Mouse (Mus musculus) lung, embryonic 14.5 days (tissue): ENCODE data around the gene Fam155a. TPM values are rescaled to one million over a fixed set of nuclear protein-coding genes. Genes with fewer than 3 reads are reported as not detected.

Experiments used
- ATAC-seq: fragments of 200-750 bp; cut with Nextera tagmentation; 2 replicates; pipeline ENCODE4 v1.8.0; 2017; ENCODE audit warnings: mild to moderate bottlenecking, moderate TSS enrichment, moderate library complexity; ENCODE audit not compliant: insufficient read depth
- DNase-seq: peaks from one replicate; pipeline ENCODE4 v3.0.0-alpha.2; 2015
- H3K27ac ChIP-seq: fragments of 300-500 bp; sonication (generic); 2 replicates; pipeline ENCODE4 v1.5.1; 2014; ENCODE audit warnings: low read depth, mild to moderate bottlenecking, moderate library complexity
- H3K27me3 ChIP-seq: fragments of 300-500 bp; sonication (generic); 2 replicates; pipeline ENCODE4 v1.6.1; 2014; ENCODE audit warnings: low read length, control low read depth; ENCODE audit not compliant: insufficient read depth
- H3K36me3 ChIP-seq: fragments of 300-500 bp; sonication (generic); 2 replicates; pipeline ENCODE4 v1.6.1; 2014; ENCODE audit warnings: control low read depth; ENCODE audit not compliant: insufficient read depth
- H3K4me1 ChIP-seq: fragments of 300-500 bp; sonication (generic); 2 replicates; pipeline ENCODE4 v1.6.1; 2014; ENCODE audit warnings: antibody characterized with exemption, control low read depth; ENCODE audit not compliant: insufficient read depth
- H3K4me2 ChIP-seq: fragments of 300-500 bp; sonication (generic); 2 replicates; pipeline ENCODE4 v1.6.1; 2014; ENCODE audit warnings: mild to moderate bottlenecking
- H3K4me3 ChIP-seq: fragments of 300-500 bp; sonication (generic); 2 replicates; pipeline ENCODE4 v1.5.1; 2014; ENCODE audit warnings: low read depth, low read length
- H3K9ac ChIP-seq: fragments of 300-500 bp; sonication (generic); 2 replicates; pipeline ENCODE4 v1.6.1; 2014
- H3K9me3 ChIP-seq: fragments of 300-500 bp; sonication (generic); 2 replicates; pipeline ENCODE4 v1.6.1; 2016; ENCODE audit warnings: low read depth, low read length, control low read depth
- CTCF ChIP-seq: IDR thresholded peaks from 2 replicates; pipeline ENCODE4 v1.5.1; 2016; ENCODE audit warnings: antibody characterized with exemption, low read depth
- WGBS: fragments of 180-500 bp; shearing (Covaris S2); extraction: QIAGEN DNeasy Blood & Tissue Kit; methylation state at CpG from one replicate; pipeline ENCODE4 v1.1.7; 2014; 5-methylcytosine and 5-hydroxymethylcytosine counted together
- polyA plus RNA-seq: library from polyadenylated mRNA; unstranded; fragments of >200 nt; fragmentation: Nextera tagmentation; extraction: Ambion mirVana; gene quantifications from 2 replicates; pipeline ENCODE4 v1.2.1, GENCODE M21; 2014

Fam155a gene
- polyA plus RNA-seq, 1 experiment from 2014 or later, result 0.26 TPM

- Histone ChIP-seq H3K4me1 (no peaks in the 10 kb centered on the region), H3K27me3 (no peaks in the 10 kb centered on the region), H3K36me3 (no peaks in the 10 kb centered on the region), H3K4me2 (no peak overlapping the region), H3K9ac (no peak overlapping the region), H3K4me3 (no peak overlapping the region), H3K9me3 (no peaks in the 10 kb centered on the region), H3K27ac (no peak overlapping the region)
- DNase-seq (no peak), ATAC-seq (no peak)
- 59% methylated on average over 4 of the region's 4 CpGs for WGBS
- no peak for TF ChIP-seq CTCF
Measured at GRCm38 (mm10) chr8:9428846-9429245, 342.1 kb downstream of the Fam155a start.

- no peaks in the 10 kb centered on the region for H3K36me3 ChIP-seq
- no peak for TF ChIP-seq CTCF
- no peaks in the 10 kb centered on the region for H3K4me1 ChIP-seq
- DNase-seq (no peak), ATAC-seq (no peak)
- no peak overlapping the region for H3K4me3 ChIP-seq
- no peak overlapping the region for H3K4me2 ChIP-seq
- 71% methylated on average over 2 of the region's 2 CpGs for WGBS
- no peak overlapping the region for H3K27ac ChIP-seq
- H3K9ac ChIP-seq, result no peak overlapping the region
- H3K27me3 ChIP-seq, result no peaks in the 10 kb centered on the region
- no peaks in the 10 kb centered on the region for H3K9me3 ChIP-seq
Measured at GRCm38 (mm10) chr8:9424069-9424468, 346.9 kb downstream of the Fam155a start.

GRCm38 (mm10) chr8:9423590-9423989 lies 347.4 kb downstream of the Fam155a start:
- no peaks in the 10 kb centered on the region for H3K4me1 ChIP-seq
- no peak overlapping the region for H3K27ac ChIP-seq
- H3K9me3 ChIP-seq, result no peaks in the 10 kb centered on the region
- no peak for TF ChIP-seq CTCF
- H3K4me3 ChIP-seq, result no peak overlapping the region
- no peak overlapping the region for H3K4me2 ChIP-seq
- 28% methylated on average over 5 of the region's 5 CpGs for WGBS
- no peaks in the 10 kb centered on the region for H3K36me3 ChIP-seq
- H3K27me3 ChIP-seq, result no peaks in the 10 kb centered on the region
- no peak for DNase-seq
- ATAC-seq, result no peak
- no peak overlapping the region for H3K9ac ChIP-seq

- Histone ChIP-seq H3K4me2 (no peak overlapping the region), H3K9ac (no peak overlapping the region), H3K27ac (no peak overlapping the region), H3K4me1 (no peaks in the 10 kb centered on the region), H3K9me3 (no peaks in the 10 kb centered on the region), H3K4me3 (no peak overlapping the region), H3K36me3 (no peaks in the 10 kb centered on the region), H3K27me3 (no peaks in the 10 kb centered on the region)
- ATAC-seq (no peak), DNase-seq (no peak)
- no peak for TF ChIP-seq CTCF
- 77% methylated on average over 2 of the region's 2 CpGs for WGBS
Measured at GRCm38 (mm10) chr8:9423184-9423583, 347.8 kb downstream of the Fam155a start.

- TF ChIP-seq CTCF, result no peak
- H3K4me3 ChIP-seq, result no peak overlapping the region
- WGBS, result 42% methylated on average over 10 of the region's 10 CpGs
- ATAC-seq (peak; percentile 84), DNase-seq (peak; percentile 49)
- no peak overlapping the region for H3K27ac ChIP-seq
- no peak overlapping the region for H3K9ac ChIP-seq
- H3K4me1 ChIP-seq, result no peaks in the 10 kb centered on the region
- no peak overlapping the region for H3K4me2 ChIP-seq
- H3K9me3 ChIP-seq, result no peaks in the 10 kb centered on the region
- H3K27me3 ChIP-seq, result no peaks in the 10 kb centered on the region
- H3K36me3 ChIP-seq, result no peaks in the 10 kb centered on the region
Measured at GRCm38 (mm10) chr8:9418856-9419800, 351.8 kb downstream of the Fam155a start.

GRCm38 (mm10) chr8:9416189-9416588 lies 354.8 kb downstream of the Fam155a start:
- no peak for ATAC-seq
- Histone ChIP-seq H3K4me2 (no peak overlapping the region), H3K27me3 (no peaks in the 10 kb centered on the region), H3K9me3 (no peaks in the 10 kb centered on the region), H3K9ac (no peak overlapping the region), H3K27ac (no peak overlapping the region), H3K36me3 (no peaks in the 10 kb centered on the region), H3K4me3 (no peak overlapping the region), H3K4me1 (no peaks in the 10 kb centered on the region)
- no peak for DNase-seq
- 83% methylated on average over 9 of the region's 9 CpGs for WGBS
- TF ChIP-seq CTCF, result no peak

- TF ChIP-seq CTCF, result no peak
- Histone ChIP-seq H3K9ac (no peak overlapping the region), H3K4me1 (no peaks in the 10 kb centered on the region), H3K4me3 (no peak overlapping the region), H3K27ac (no peak overlapping the region), H3K36me3 (no peaks in the 10 kb centered on the region), H3K9me3 (no peaks in the 10 kb centered on the region), H3K4me2 (no peak overlapping the region), H3K27me3 (no peaks in the 10 kb centered on the region)
- no peak for ATAC-seq
- no peak for DNase-seq
- WGBS, result 35% methylated on average over 5 of the region's 5 CpGs
Measured at GRCm38 (mm10) chr8:9408480-9408879, 362.5 kb downstream of the Fam155a start.
